Mouse (Mus musculus) stomach, postnatal 0 days (tissue): ENCODE data around the gene Pwp2. TPM values are rescaled to one million over a fixed set of nuclear protein-coding genes. Genes with fewer than 3 reads are reported as not detected.

Experiments used
- ATAC-seq: fragments of 200-750 bp; cut with Nextera tagmentation; 2 replicates; pipeline ENCODE4 v1.8.0; 2017; ENCODE audit not compliant: low FRiP score, low TSS enrichment
- DNase-seq: peaks from one replicate; pipeline ENCODE4 v3.0.0-alpha.2; 2016; ENCODE audit warnings: low spot score
- H3K27ac ChIP-seq: fragments of 300-500 bp; sonication (generic); replicated peaks from 2 replicates; pipeline ENCODE4 v1.5.1; 2014; ENCODE audit warnings: mild to moderate bottlenecking, control low read depth
- H3K27me3 ChIP-seq: fragments of 300-500 bp; sonication (generic); 2 replicates; pipeline ENCODE4 v1.6.1; 2014; ENCODE audit warnings: low read length; ENCODE audit not compliant: control insufficient read depth, insufficient read depth
- H3K36me3 ChIP-seq: fragments of 300-500 bp; sonication (generic); 2 replicates; pipeline ENCODE4 v1.6.1; 2014; ENCODE audit warnings: low read length, mixed read lengths; ENCODE audit not compliant: control insufficient read depth, insufficient read depth
- H3K4me1 ChIP-seq: fragments of 300-500 bp; sonication (generic); replicated peaks from 2 replicates; pipeline ENCODE4 v1.6.1; 2014; ENCODE audit warnings: antibody characterized with exemption; ENCODE audit not compliant: control insufficient read depth, insufficient read depth
- H3K4me2 ChIP-seq: fragments of 300-500 bp; sonication (generic); replicated peaks from 2 replicates; pipeline ENCODE4 v1.6.1; 2014; ENCODE audit warnings: low read depth, mild to moderate bottlenecking, control low read depth, moderate library complexity
- H3K4me3 ChIP-seq: fragments of 300-500 bp; sonication (generic); 2 replicates; pipeline ENCODE4 v1.5.1; 2014; ENCODE audit warnings: low read depth, low read length, control low read depth
- H3K9ac ChIP-seq: fragments of 300-500 bp; sonication (generic); 2 replicates; pipeline ENCODE4 v1.6.1; 2014; ENCODE audit warnings: mild to moderate bottlenecking, low read length, control low read depth, mixed read lengths
- H3K9me3 ChIP-seq: fragments of 300-500 bp; sonication (generic); 2 replicates; pipeline ENCODE4 v1.6.1; 2016; ENCODE audit warnings: low read length; ENCODE audit not compliant: control insufficient read depth
- CTCF ChIP-seq: IDR thresholded peaks from 2 replicates; pipeline ENCODE4 v1.5.1; 2016; ENCODE audit warnings: antibody characterized with exemption, low read depth, mild to moderate bottlenecking, moderate library complexity
- EP300 ChIP-seq: optimal IDR thresholded peaks from 2 replicates; pipeline ENCODE3; 2016; ENCODE audit warnings: antibody characterized with exemption
- WGBS: fragments of 180-500 bp; shearing (Covaris S2); extraction: QIAGEN DNeasy Blood & Tissue Kit; methylation state at CpG from one replicate; pipeline ENCODE4 v1.1.7; 2014; 5-methylcytosine and 5-hydroxymethylcytosine counted together
- polyA plus RNA-seq: library from polyadenylated mRNA; unstranded; fragments of >200 nt; fragmentation: Nextera tagmentation; extraction: Ambion mirVana; gene quantifications from 2 replicates; pipeline ENCODE4 v1.2.1, GENCODE M21; 2015

The Pwp2 gene
- polyA plus RNA-seq, 1 experiment from 2014 or later, result 6.2 TPM

DNA sequence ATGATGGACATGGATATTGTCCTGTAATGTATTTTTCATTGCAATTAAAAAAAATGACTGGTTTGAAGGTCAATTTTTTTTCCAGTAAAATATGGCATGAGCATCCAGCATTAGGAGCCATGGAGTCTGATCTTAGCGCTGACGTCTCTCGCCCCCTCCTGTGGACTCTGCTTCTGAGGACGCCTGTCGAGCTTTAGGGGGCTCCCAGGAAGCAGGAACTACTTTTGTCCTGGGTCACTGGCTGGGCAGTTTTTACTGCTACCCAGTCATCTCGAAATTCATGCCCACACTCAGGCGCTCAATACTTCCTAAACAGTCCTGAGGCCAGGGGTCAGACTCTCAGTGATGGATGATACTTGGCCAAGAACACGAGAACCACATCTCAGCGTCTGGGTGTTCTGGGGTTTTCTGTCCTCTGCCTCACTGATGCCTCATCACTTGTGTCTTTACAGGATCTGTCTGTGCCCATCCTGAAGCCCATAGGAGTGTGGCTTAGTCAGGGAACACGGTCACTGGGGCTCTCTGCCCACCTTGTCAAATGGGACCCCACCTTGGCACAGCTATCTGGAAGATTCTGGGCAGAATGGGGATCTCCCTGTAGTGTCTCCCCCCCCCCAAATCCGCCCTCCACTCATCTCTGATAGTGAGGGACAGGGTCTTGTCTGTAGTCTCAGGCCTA, 45.2 kb downstream of the Pwp2 start:
- ATAC-seq, result no peak
- H3K27ac ChIP-seq, result peak overlapping the region; percentile 86
- WGBS, result 66% methylated on average over 11 of the region's 11 CpGs
- TF ChIP-seq CTCF (no peak), EP300 (no peak)
- H3K4me3 ChIP-seq, result no peak overlapping the region
- peaks cover 6% of the 10 kb centered on the region for H3K4me1 ChIP-seq
- no peaks in the 10 kb centered on the region for H3K36me3 ChIP-seq
- H3K9me3 ChIP-seq, result no peaks in the 10 kb centered on the region
- no peak for DNase-seq
- H3K4me2 ChIP-seq, result no peak overlapping the region
- 0 out of 2 replicates have a peak overlapping the region, but pooled peaks have one; percentile 31 for H3K9ac ChIP-seq
- no peaks in the 10 kb centered on the region for H3K27me3 ChIP-seq

DNA sequence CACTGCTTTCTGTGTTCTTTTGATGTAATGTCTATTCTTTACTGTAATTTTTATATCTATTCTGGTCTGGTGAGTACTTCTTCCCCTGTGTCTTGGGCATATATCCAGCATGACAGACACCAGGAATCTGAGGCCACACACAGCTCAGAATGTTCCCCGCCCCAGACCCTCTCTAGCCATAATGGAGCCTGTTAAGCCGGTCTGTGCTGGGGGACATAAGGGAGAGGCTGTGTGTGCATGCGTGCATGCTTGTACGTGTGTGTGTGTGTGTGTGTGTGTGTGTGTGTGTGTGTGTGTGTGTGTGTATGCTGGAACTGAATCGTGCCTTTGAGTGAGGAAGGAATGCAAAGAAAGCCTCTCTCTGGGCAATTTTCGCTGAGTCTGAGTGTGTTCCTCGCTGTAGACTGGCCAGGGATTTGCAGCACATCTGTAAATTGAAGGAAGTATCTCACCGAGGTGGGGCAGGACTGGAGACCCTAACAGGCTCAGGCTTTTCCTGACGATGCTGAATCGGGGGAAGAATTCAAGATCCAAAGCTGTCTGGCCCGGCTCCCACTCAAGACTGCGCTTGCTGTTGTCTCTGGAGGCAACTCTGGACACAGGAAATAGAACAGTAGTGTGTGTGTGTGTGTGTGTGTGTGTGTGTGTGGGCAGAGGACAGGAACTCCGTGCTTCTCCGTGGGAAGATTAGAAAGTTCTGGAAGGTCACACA, 46.0 kb downstream of the Pwp2 start:
- Histone ChIP-seq H3K27ac (peak overlapping the region; percentile 86), H3K9me3 (no peaks in the 10 kb centered on the region), H3K4me3 (no peak overlapping the region), H3K36me3 (no peaks in the 10 kb centered on the region), H3K9ac (peak overlapping the region; percentile 18; the same call in 1 of the 2 replicates), H3K4me2 (peak overlapping the region; percentile 35), H3K4me1 (peaks cover 7% of the 10 kb centered on the region), H3K27me3 (no peaks in the 10 kb centered on the region)
- 11% methylated on average over 14 of the region's 14 CpGs for WGBS
- peak; percentile 75 for ATAC-seq
- TF ChIP-seq EP300 (no peak), CTCF (no peak)
- DNase-seq, result peak; percentile 70

DNA sequence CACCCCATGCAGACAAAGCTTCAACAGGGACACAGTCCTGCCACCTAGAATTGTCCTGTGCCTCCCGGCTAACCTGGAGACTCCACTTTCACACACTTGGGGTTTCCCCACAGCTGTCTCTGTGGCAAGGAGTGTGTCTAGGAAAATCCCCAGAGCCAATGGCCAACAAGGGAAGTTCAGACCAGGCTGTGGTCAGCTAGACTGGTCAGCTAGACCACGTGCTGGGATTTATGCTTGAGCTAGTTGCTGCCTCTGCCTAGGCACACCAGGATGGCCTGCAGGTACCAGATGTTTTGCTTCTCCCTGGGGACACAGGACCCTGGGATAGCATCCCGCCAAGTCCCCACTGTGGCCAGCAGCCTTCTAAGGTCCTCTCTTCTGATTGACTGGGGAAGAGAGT, 47.8 kb downstream of the Pwp2 start:
- WGBS, result 94% methylated on average over 3 of the region's 3 CpGs

DNA sequence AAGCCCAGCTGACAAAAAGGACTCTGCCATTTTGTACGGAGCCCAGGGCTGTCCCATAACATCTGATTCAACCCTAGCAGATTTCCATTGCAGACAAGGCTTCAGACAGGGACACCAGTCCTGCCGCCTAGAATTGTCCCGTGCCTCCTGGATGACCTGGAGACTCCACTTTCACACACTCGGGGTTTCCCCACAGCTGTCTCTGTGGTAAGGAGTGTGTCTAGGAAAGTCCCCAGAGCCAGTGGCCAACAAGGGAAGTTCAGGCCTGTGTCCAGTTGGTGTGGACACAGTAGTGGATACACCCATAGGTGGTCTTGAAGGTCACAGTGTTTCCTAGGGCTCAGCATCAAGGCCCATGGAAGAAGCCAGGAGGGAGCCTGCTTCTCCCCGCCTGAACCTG, 49.0 kb downstream of the Pwp2 start:
- Histone ChIP-seq H3K9ac (no peak overlapping the region), H3K27ac (no peak overlapping the region), H3K27me3 (no peaks in the 10 kb centered on the region), H3K4me1 (peaks cover 7% of the 10 kb centered on the region), H3K9me3 (no peaks in the 10 kb centered on the region), H3K36me3 (no peaks in the 10 kb centered on the region), H3K4me2 (no peak overlapping the region), H3K4me3 (no peak overlapping the region)
- TF ChIP-seq EP300, result no peak
- no peak for TF ChIP-seq CTCF
- DNase-seq (no peak), ATAC-seq (no peak)
- 72% methylated on average over 5 of the region's 5 CpGs for WGBS

More for the DNA sequence above, 47.8 kb downstream of the Pwp2 start:
- TF ChIP-seq EP300 (no peak), CTCF (no peak)
- ATAC-seq, result no peak
- Histone ChIP-seq H3K9me3 (no peaks in the 10 kb centered on the region), H3K27ac (no peak overlapping the region), H3K4me3 (no peak overlapping the region), H3K9ac (no peak overlapping the region), H3K4me1 (peaks cover 7% of the 10 kb centered on the region), H3K4me2 (no peak overlapping the region), H3K36me3 (no peaks in the 10 kb centered on the region), H3K27me3 (no peaks in the 10 kb centered on the region)
- no peak for DNase-seq

DNA sequence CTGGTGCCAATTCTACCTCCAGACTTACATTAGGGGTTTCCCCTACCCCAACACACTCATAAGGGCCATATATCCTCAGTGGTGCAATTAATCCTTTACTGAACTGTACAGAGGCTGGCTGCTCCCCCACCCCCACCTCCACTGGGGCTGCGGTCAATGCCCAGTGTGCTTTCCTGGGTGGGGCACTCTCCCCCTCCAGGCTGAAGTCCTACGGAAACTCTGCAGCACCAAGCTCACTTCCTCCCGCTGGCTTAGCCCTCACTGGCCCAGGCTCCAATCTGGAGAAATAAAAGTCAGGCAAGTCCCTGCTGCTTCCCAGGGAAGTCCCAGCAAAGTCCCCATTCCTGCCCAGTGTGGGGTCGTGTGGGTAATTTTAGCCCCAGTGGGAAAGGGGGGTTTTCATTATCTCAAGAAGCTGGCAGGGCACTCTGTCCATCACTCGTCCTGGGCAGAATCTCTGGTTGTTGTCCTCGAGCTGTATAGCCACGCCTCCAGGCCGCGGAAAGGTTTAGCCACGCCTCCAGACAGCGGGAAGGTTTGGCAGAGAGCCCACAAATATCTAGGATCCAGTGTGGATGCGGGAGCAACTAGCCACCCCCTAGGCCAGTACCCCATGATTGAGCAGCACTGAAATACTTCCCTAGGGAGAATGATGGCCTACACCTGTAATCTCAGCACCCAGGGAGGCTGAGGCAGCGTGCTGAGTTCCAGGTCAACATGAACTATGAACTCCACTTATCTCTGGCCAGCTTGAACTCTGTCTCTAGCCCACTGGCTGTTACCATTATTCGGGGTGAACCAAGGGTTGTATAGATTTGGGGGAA, 49.8 kb downstream of the Pwp2 start:
- Histone ChIP-seq H3K4me1 (peaks cover 7% of the 10 kb centered on the region), H3K4me3 (no peak overlapping the region), H3K27ac (peak overlapping the region; percentile 53), H3K9me3 (no peaks in the 10 kb centered on the region), H3K27me3 (no peaks in the 10 kb centered on the region), H3K9ac (peak overlapping the region; percentile 41; the same call in 1 of the 2 replicates), H3K36me3 (no peaks in the 10 kb centered on the region), H3K4me2 (0 out of 2 replicates have a peak overlapping the region, but pooled peaks have one; percentile 3)
- TF ChIP-seq EP300 (no peak), CTCF (no peak)
- DNase-seq, result peak; percentile 74
- WGBS, result 8% methylated on average over 14 of the region's 14 CpGs
- ATAC-seq, result peak; percentile 74
